ENCODE assay signal across 7 mouse cellular contexts in the genomic region with DNA sequence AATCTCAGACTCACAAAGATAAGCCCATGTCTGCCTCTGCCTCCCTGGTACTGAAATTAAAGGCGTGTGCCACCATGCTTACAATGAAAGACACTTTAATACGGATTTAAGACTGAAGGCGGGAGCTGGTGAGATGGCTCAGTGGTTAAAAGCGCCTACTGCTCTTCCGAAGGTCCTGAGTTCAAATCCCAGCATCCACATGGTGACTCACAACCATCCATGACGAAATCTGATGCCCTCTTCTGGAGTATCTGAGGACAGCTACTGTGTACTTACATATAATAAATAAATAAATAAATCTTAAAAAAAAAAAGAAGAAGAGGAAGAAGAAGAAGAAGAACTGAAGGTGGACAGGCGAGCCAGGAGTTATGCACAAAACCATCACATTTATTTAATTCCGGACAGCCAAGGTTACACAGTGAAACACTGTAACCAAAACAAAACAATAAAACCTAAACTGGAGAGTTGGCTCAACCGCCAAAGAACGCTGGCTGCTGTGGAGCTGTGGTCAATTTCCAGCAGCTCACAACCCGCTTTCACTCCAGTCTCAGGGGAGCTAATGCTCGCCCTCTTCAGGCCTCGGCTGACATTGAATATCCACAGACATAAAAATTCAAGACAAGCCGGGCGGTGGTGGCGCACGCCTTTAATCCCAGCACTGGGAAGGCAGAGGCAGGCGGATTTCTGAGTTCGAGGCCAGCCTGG. TPM values are rescaled to one million over a fixed set of nuclear protein-coding genes. Genes with fewer than 3 reads are reported as not detected.
DNase-seq lines count a peak whose midpoint lies in the region; ATAC-seq and TF ChIP-seq lines count a peak whose summit lies in the region.

No protein-coding gene starts in this region.

- no peak for TF ChIP-seq POLR2A in MEL (IDR thresholded peaks at IDR 0.05; ENCODE audit: control insufficient read depth in 1 of 2, insufficient read depth in 1 of 2, low read depth in 1 of 2, low read length in 2 of 2, poor library complexity in 1 of 2)
- TF ChIP-seq POLR2A in bone marrow, adult 2 months (IDR thresholded peaks at IDR 0.05; ENCODE audit: borderline replicate concordance, control insufficient read depth, low read depth, low read length): no peak

- peak overlapping the region; percentile 72 for H3K27ac ChIP-seq in MEL (ENCODE audit: control insufficient read depth, low read depth, low read length)
- peak overlapping the region; percentile 90 for H3K27ac ChIP-seq in bone marrow, adult 2 months (ENCODE audit: control insufficient read depth, insufficient read depth, low read depth, low read length, poor library complexity)
- peak overlapping the region; percentile 97 for H3K27ac ChIP-seq in heart, postnatal 0 days (ENCODE audit: low read depth)

- 15% methylated on average over 19 of the region's 19 CpGs for WGBS in bone marrow, adult 2 months
- WGBS in heart, postnatal 0 days: 72% methylated on average over 19 of the region's 19 CpGs

- peak; percentile 5 to 51 (median 34); a peak in 5 of 6 replicates for TF ChIP-seq CTCF in MEL (IDR thresholded peaks at IDR 0.05 in 2 of 3, conservative IDR thresholded peaks at IDR 0.05 in 1 of 3; ENCODE audit: control insufficient read depth in 1 of 3, insufficient read depth in 1 of 3, low read depth in 2 of 3, low read length in 3 of 3, poor library complexity in 1 of 3, severe bottlenecking in 1 of 3)
- TF ChIP-seq CTCF in bone marrow, adult 2 months (IDR thresholded peaks at IDR 0.05; ENCODE audit: control insufficient read depth, insufficient read depth, low read length): peak; percentile 51
- peak; percentile 26; the same call in 1 of the 2 replicates for TF ChIP-seq CTCF in heart, postnatal 0 days (IDR thresholded peaks at IDR 0.05; ENCODE audit: low read depth)

- H3K9ac ChIP-seq in MEL (ENCODE audit: control insufficient read depth, low read depth, low read length, poor library complexity, severe bottlenecking): peak overlapping the region; percentile 52
- H3K9ac ChIP-seq in heart, postnatal 0 days (replicated peaks; ENCODE audit: low read depth, low read length): peak overlapping the region; percentile 83

- TF ChIP-seq EP300 in MEL (IDR thresholded peaks at IDR 0.05; ENCODE audit: low read depth in 1 of 2, low read length in 2 of 2): no peak
- TF ChIP-seq EP300 in heart, postnatal 0 days (IDR thresholded peaks at IDR 0.05; ENCODE audit: low read depth): no peak

- DNase-seq in MEL (ENCODE audit: low read depth, low spot score): peak; percentile 87
- peak; percentile 49 for DNase-seq in heart, postnatal 0 days (ENCODE audit: low spot score)
- DNase-seq in kidney, postnatal 36 days: peak; percentile 69 to 72
- DNase-seq in spleen, postnatal 36 days (ENCODE audit: low spot score in 2 of 2): peak; percentile 57 to 70

- H3K27me3 ChIP-seq in MEL (ENCODE audit: control insufficient read depth in 1 of 2, insufficient read depth in 2 of 2, low read length in 2 of 2): no peaks in the 10 kb centered on the region
- H3K27me3 ChIP-seq in heart, postnatal 0 days (ENCODE audit: control insufficient read depth, insufficient read depth, low read length): no peaks in the 10 kb centered on the region
- no peaks in the 10 kb centered on the region for H3K27me3 ChIP-seq in megakaryocyte, embryonic 14.5 days (replicated peaks)

- peaks cover 0 to 13% of the 10 kb centered on the region in 2 experiments; a peak in 2 of 4 replicates for H3K36me3 ChIP-seq in MEL (ENCODE audit: control insufficient read depth in 1 of 2, insufficient read depth in 2 of 2, low read length in 2 of 2)
- H3K36me3 ChIP-seq in heart, postnatal 0 days (replicated peaks; ENCODE audit: control insufficient read depth, insufficient read depth, low read length): no peaks in the 10 kb centered on the region
- peaks cover 19% of the 10 kb centered on the region for H3K36me3 ChIP-seq in megakaryocyte, embryonic 14.5 days (replicated peaks; ENCODE audit: low read length)

- ATAC-seq in erythroid progenitor cell, adult 5-6 weeks (replicated peaks; ENCODE audit: low FRiP score, poor library complexity, severe bottlenecking): peak; percentile 47; the same call in 1 of the 2 replicates
- 0 out of 2 replicates have a peak, but pooled peaks have one; percentile 3 for ATAC-seq in heart, postnatal 0 days (ENCODE audit: insufficient read depth, low read depth)

- TF ChIP-seq RAD21 in MEL (IDR thresholded peaks at IDR 0.05; ENCODE audit: low read depth, low read length): no peak

- H3K4me3 ChIP-seq in MEL (ENCODE audit: control insufficient read depth in 1 of 2, insufficient read depth in 1 of 2, low read depth in 2 of 2, low read length in 2 of 2): peak overlapping the region; percentile 46 to 48
- H3K4me3 ChIP-seq in bone marrow, adult 2 months (replicated peaks; ENCODE audit: control insufficient read depth, low read depth, low read length): peak overlapping the region; percentile 79
- H3K4me3 ChIP-seq in heart, postnatal 0 days (ENCODE audit: low read depth, low read length): peak overlapping the region; percentile 69
- peak overlapping the region; percentile 99 for H3K4me3 ChIP-seq in megakaryocyte, embryonic 14.5 days (replicated peaks)

- H3K9me3 ChIP-seq in MEL (replicated peaks; ENCODE audit: insufficient read depth, low read length): no peaks in the 10 kb centered on the region
- H3K9me3 ChIP-seq in heart, postnatal 0 days (replicated peaks; ENCODE audit: control insufficient read depth, low read length): no peaks in the 10 kb centered on the region
- H3K9me3 ChIP-seq in megakaryocyte, embryonic 14.5 days: no peaks in the 10 kb centered on the region

- H3K4me1 ChIP-seq in MEL (ENCODE audit: control insufficient read depth in 1 of 2, insufficient read depth in 2 of 2, low read length in 2 of 2): peaks cover 0 to 6% of the 10 kb centered on the region in 2 experiments; a peak in 1 of 4 replicates
- H3K4me1 ChIP-seq in bone marrow, adult 2 months (ENCODE audit: control insufficient read depth, insufficient read depth, low read length): no peaks in the 10 kb centered on the region; the same call in 1 of the 2 replicates
- H3K4me1 ChIP-seq in heart, postnatal 0 days (ENCODE audit: control insufficient read depth, insufficient read depth): peaks cover 5% of the 10 kb centered on the region
- peaks cover 75% of the 10 kb centered on the region for H3K4me1 ChIP-seq in megakaryocyte, embryonic 14.5 days

- peak overlapping the region; percentile 84 for H3K4me2 ChIP-seq in heart, postnatal 0 days (ENCODE audit: low read depth, low read length)

- H3K79me2 ChIP-seq in MEL (ENCODE audit: control insufficient read depth, insufficient read depth, low read length, poor library complexity): peaks cover 40% of the 10 kb centered on the region

RNA-seq across cellular contexts. Expression of a gene that starts 0.8 kb away (rescaled TPM):
- total RNA-seq in MEL (2012; rRNA removed): 63.3 and 66.0 TPM in 2 replicates
- 100 to 1,000 TPM; 156 to 448 TPM for polyA plus RNA-seq in MEL (2012; ENCODE audit: insufficient read depth in 1 of 2, insufficient read length in 2 of 2, low read depth in 1 of 2, low replicate concordance in 2 of 2, missing spikeins in 1 of 2)
- 50.8 and 77.1 TPM in 2 replicates for polyA plus RNA-seq in bone marrow, adult 2 months (2011; ENCODE audit: insufficient read depth, insufficient read length, low replicate concordance, missing spikeins)
- 33.5 and 37.8 TPM in 2 replicates for total RNA-seq in erythroid progenitor cell, adult 5-6 weeks (2015; ENCODE audit: low replicate concordance)
- 34.3 and 43.0 TPM in 2 replicates for total RNA-seq in erythroid progenitor cell, adult 5-6 weeks (2017; ENCODE audit: low replicate concordance)
- total RNA-seq in heart, postnatal 0 days (2014; rRNA removed; ENCODE audit: low replicate concordance): 52.3 and 71.4 TPM in 2 replicates
- 36.4 and 36.6 TPM in 2 replicates for polyA plus RNA-seq in heart, postnatal 0 days (2015; fragmentation: Nextera tagmentation; extraction: Ambion mirVana)
- polyA plus RNA-seq in megakaryocyte, embryonic 14.5 days (2012; ENCODE audit: insufficient read depth, low replicate concordance): 73.6 and 93.3 TPM in 2 replicates

RNA-seq across cellular contexts. Expression of a gene that starts 11.1 kb away (rescaled TPM):
- 2,133 and 2,343 TPM in 2 replicates for total RNA-seq in MEL (2012; rRNA removed)
- polyA plus RNA-seq in MEL (2012; ENCODE audit: insufficient read depth in 1 of 2, insufficient read length in 2 of 2, low read depth in 1 of 2, low replicate concordance in 2 of 2, missing spikeins in 1 of 2): 1,000 to 10,000 TPM; 1,661 to 1,740 TPM
- polyA plus RNA-seq in bone marrow, adult 2 months (2011; ENCODE audit: insufficient read depth, insufficient read length, low replicate concordance, missing spikeins): 838 and 1,358 TPM in 2 replicates
- 892 and 1,114 TPM in 2 replicates for total RNA-seq in erythroid progenitor cell, adult 5-6 weeks (2015; ENCODE audit: low replicate concordance)
- 132 and 239 TPM in 2 replicates for total RNA-seq in erythroid progenitor cell, adult 5-6 weeks (2017; ENCODE audit: low replicate concordance)
- total RNA-seq in heart, postnatal 0 days (2014; rRNA removed; ENCODE audit: low replicate concordance): 145 and 161 TPM in 2 replicates
- polyA plus RNA-seq in heart, postnatal 0 days (2015; fragmentation: Nextera tagmentation; extraction: Ambion mirVana): 481 and 513 TPM in 2 replicates
- 495 and 2,789 TPM in 2 replicates for polyA plus RNA-seq in megakaryocyte, embryonic 14.5 days (2012; ENCODE audit: insufficient read depth, low replicate concordance)

RNA-seq across cellular contexts. Expression of a gene that starts 27.5 kb away (rescaled TPM):
- 142 and 167 TPM in 2 replicates for total RNA-seq in MEL (2012; rRNA removed)
- 100 to 1,000 TPM in 1 of 2 experiments, not detected in 1; 216 TPM for polyA plus RNA-seq in MEL (2012; ENCODE audit: insufficient read depth in 1 of 2, insufficient read length in 2 of 2, low read depth in 1 of 2, low replicate concordance in 2 of 2, missing spikeins in 1 of 2)
- 44.6 and 44.8 TPM in 2 replicates for polyA plus RNA-seq in bone marrow, adult 2 months (2011; ENCODE audit: insufficient read depth, insufficient read length, low replicate concordance, missing spikeins)
- total RNA-seq in erythroid progenitor cell, adult 5-6 weeks (2015; ENCODE audit: low replicate concordance): 15.9 and 16.3 TPM in 2 replicates
- total RNA-seq in erythroid progenitor cell, adult 5-6 weeks (2017; ENCODE audit: low replicate concordance): 7.8 and 12.7 TPM in 2 replicates
- total RNA-seq in heart, postnatal 0 days (2014; rRNA removed; ENCODE audit: low replicate concordance): 60.6 and 69.9 TPM in 2 replicates
- polyA plus RNA-seq in heart, postnatal 0 days (2015; fragmentation: Nextera tagmentation; extraction: Ambion mirVana): 90.1 and 90.6 TPM in 2 replicates
- polyA plus RNA-seq in megakaryocyte, embryonic 14.5 days (2012; ENCODE audit: insufficient read depth, low replicate concordance): 153 and 165 TPM in 2 replicates

RNA-seq across cellular contexts. Expression of a gene that starts 33.0 kb away (rescaled TPM):
- 1.1 and 1.8 TPM in 2 replicates for total RNA-seq in MEL (2012; rRNA removed)
- polyA plus RNA-seq in MEL (2012; ENCODE audit: insufficient read depth in 1 of 2, insufficient read length in 2 of 2, low read depth in 1 of 2, low replicate concordance in 2 of 2, missing spikeins in 1 of 2): 1 to 10 TPM in 1 of 2 experiments, not detected in 1; 9.2 TPM
- polyA plus RNA-seq in bone marrow, adult 2 months (2011; ENCODE audit: insufficient read depth, insufficient read length, low replicate concordance, missing spikeins): 15.6 and 26.3 TPM in 2 replicates
- 2.1 and 5.8 TPM in 2 replicates for total RNA-seq in erythroid progenitor cell, adult 5-6 weeks (2015; ENCODE audit: low replicate concordance)
- 1.0 and 3.1 TPM in 2 replicates for total RNA-seq in erythroid progenitor cell, adult 5-6 weeks (2017; ENCODE audit: low replicate concordance)
- 23.5 and 41.7 TPM in 2 replicates for total RNA-seq in heart, postnatal 0 days (2014; rRNA removed; ENCODE audit: low replicate concordance)
- 11.8 and 13.7 TPM in 2 replicates for polyA plus RNA-seq in heart, postnatal 0 days (2015; fragmentation: Nextera tagmentation; extraction: Ambion mirVana)
- 13.5 and 26.9 TPM in 2 replicates for polyA plus RNA-seq in megakaryocyte, embryonic 14.5 days (2012; ENCODE audit: insufficient read depth, low replicate concordance)

RNA-seq across cellular contexts. Expression of a gene that starts 37.3 kb away (rescaled TPM):
- total RNA-seq in MEL (2012; rRNA removed): 0.15 and 0.16 TPM in 2 replicates
- under 1 TPM in 1 of 2 experiments, not detected in 1; 0.57 TPM for polyA plus RNA-seq in MEL (2012; ENCODE audit: insufficient read depth in 1 of 2, insufficient read length in 2 of 2, low read depth in 1 of 2, low replicate concordance in 2 of 2, missing spikeins in 1 of 2)
- not detected in 2 replicates for polyA plus RNA-seq in bone marrow, adult 2 months (2011; ENCODE audit: insufficient read depth, insufficient read length, low replicate concordance, missing spikeins)
- not detected in 2 replicates for total RNA-seq in erythroid progenitor cell, adult 5-6 weeks (2015; ENCODE audit: low replicate concordance)
- total RNA-seq in erythroid progenitor cell, adult 5-6 weeks (2017; ENCODE audit: low replicate concordance): not detected in 2 replicates
- not detected in 2 replicates for total RNA-seq in heart, postnatal 0 days (2014; rRNA removed; ENCODE audit: low replicate concordance)
- polyA plus RNA-seq in heart, postnatal 0 days (2015; fragmentation: Nextera tagmentation; extraction: Ambion mirVana): not detected in 2 replicates
- 0.22 TPM in 1 of 2 replicates, not detected in the other for polyA plus RNA-seq in megakaryocyte, embryonic 14.5 days (2012; ENCODE audit: insufficient read depth, low replicate concordance)

Comparison
In these comparisons a context has a peak if more than half of its experiments do, and no peak if none do; other contexts are left out.
1. Peak in every context shown above with its lines: DNase-seq, ATAC-seq, H3K4me3 ChIP-seq and H3K27ac ChIP-seq.
2. H3K4me3 ChIP-seq: peak in every context shown above with its lines; median percentile 99 in megakaryocyte, embryonic 14.5 days; 79 in bone marrow, adult 2 months; 69 in heart, postnatal 0 days; 47 in MEL.